Mouse (Mus musculus): Measurements from ENCODE around the gene Mef2c. TPM values are rescaled to one million over a fixed set of nuclear protein-coding genes. Genes with fewer than 3 reads are reported as not detected.

Gene Mef2c
- polyA plus RNA-seq, 1 experiment from 2014 or later, result 41.3 TPM

DNA sequence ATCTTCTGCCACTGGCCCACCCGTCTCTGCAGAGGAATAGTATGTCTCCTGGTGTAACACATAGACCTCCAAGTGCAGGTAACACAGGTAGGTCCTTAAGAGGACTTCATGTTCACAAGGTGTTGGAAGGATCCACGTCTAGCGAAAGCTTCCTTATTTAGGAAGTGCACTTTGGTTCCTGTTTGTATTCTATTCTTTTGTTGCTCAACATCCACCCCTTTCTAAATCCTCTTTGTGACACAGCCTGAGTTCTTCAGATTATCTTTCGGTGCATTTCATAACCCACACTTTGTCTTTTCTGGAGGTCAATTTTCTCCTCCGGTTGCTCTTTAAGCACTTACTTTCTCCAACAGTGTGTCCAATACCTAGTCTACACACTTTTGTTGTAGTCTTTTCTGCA lies 129.3 kb downstream of the Mef2c start:
- no peaks in the 10 kb centered on the region for H3K4me1 ChIP-seq (ENCODE audit: control insufficient read depth, insufficient read depth, low read length)
- WGBS, result 85% methylated on average over 5 of the region's 5 CpGs
- no peaks in the 10 kb centered on the region for H3K9me3 ChIP-seq (replicated peaks; ENCODE audit: control insufficient read depth, low read length, poor library complexity, severe bottlenecking)
- H3K27ac ChIP-seq (ENCODE audit: low read length), result no peak overlapping the region
- no peak overlapping the region for H3K4me2 ChIP-seq (ENCODE audit: low read length)
- no peaks in the 10 kb centered on the region for H3K36me3 ChIP-seq (ENCODE audit: control insufficient read depth, insufficient read depth, low read length)
- no peak for ATAC-seq
- no peak overlapping the region for H3K4me3 ChIP-seq (ENCODE audit: low read depth, low read length)
- no peaks in the 10 kb centered on the region for H3K27me3 ChIP-seq (ENCODE audit: control insufficient read depth, insufficient read depth, low read depth, low read length)
- no peak overlapping the region for H3K9ac ChIP-seq (ENCODE audit: low read depth, low read length)

DNA sequence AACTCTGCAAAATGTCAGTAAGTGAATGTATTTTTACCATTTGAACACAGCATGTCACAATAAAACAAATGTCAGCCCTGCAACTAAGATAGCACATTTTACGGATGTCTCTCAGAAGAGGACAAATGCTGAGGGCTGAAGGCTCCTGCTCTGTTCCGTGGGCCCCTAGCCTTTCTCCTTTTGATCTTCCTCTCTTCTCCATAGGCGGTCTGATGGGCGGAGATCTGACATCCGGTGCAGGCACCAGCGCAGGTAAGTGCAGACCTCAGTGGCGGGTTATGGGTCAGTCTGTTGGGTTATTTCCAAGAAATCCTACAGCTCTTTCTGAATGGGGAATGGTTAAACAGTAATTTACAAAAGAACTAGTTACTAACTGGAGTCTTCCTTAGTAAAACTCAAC lies 131.4 kb downstream of the Mef2c start:
- no peak for ATAC-seq
- no peaks in the 10 kb centered on the region for H3K27me3 ChIP-seq (ENCODE audit: control insufficient read depth, insufficient read depth, low read depth, low read length)
- no peaks in the 10 kb centered on the region for H3K9me3 ChIP-seq (replicated peaks; ENCODE audit: control insufficient read depth, low read length, poor library complexity, severe bottlenecking)
- no peaks in the 10 kb centered on the region for H3K4me1 ChIP-seq (ENCODE audit: control insufficient read depth, insufficient read depth, low read length)
- WGBS, result 41% methylated on average over 7 of the region's 7 CpGs
- no peak overlapping the region for H3K4me2 ChIP-seq (ENCODE audit: low read length)
- H3K9ac ChIP-seq (ENCODE audit: low read depth, low read length), result no peak overlapping the region
- no peak overlapping the region for H3K4me3 ChIP-seq (ENCODE audit: low read depth, low read length)
- H3K36me3 ChIP-seq (ENCODE audit: control insufficient read depth, insufficient read depth, low read length), result no peaks in the 10 kb centered on the region
- H3K27ac ChIP-seq (ENCODE audit: low read length), result no peak overlapping the region

DNA sequence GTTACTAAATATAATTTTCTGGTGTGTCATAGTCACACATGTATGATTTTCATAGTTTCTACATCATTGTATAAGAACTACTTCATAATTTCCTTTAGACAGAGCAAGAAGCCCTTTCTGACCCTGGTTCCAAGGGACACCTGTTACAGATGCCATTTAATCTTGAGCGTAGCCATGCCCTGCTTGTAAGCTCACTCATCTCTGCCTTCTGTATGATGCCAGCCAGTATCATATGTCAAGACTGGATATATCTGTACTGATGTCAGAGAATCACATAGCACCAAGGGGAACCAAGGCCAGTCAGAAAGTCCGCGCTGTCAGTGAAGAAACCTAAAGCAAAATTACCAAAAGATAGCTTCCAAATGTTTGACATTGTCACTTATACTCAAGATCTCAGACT lies 133.8 kb downstream of the Mef2c start:
- Histone ChIP-seq H3K9me3 (replicated peaks; ENCODE audit: control insufficient read depth, low read length, poor library complexity, severe bottlenecking) (no peaks in the 10 kb centered on the region), H3K27ac (ENCODE audit: low read length) (no peak overlapping the region), H3K27me3 (ENCODE audit: control insufficient read depth, insufficient read depth, low read depth, low read length) (no peaks in the 10 kb centered on the region), H3K9ac (ENCODE audit: low read depth, low read length) (no peak overlapping the region), H3K4me2 (ENCODE audit: low read length) (no peak overlapping the region), H3K4me3 (ENCODE audit: low read depth, low read length) (no peak overlapping the region), H3K4me1 (ENCODE audit: control insufficient read depth, insufficient read depth, low read length) (no peaks in the 10 kb centered on the region), H3K36me3 (ENCODE audit: control insufficient read depth, insufficient read depth, low read length) (no peaks in the 10 kb centered on the region)
- 91% methylated on average over 3 of the region's 3 CpGs for WGBS
- no peak for ATAC-seq

DNA sequence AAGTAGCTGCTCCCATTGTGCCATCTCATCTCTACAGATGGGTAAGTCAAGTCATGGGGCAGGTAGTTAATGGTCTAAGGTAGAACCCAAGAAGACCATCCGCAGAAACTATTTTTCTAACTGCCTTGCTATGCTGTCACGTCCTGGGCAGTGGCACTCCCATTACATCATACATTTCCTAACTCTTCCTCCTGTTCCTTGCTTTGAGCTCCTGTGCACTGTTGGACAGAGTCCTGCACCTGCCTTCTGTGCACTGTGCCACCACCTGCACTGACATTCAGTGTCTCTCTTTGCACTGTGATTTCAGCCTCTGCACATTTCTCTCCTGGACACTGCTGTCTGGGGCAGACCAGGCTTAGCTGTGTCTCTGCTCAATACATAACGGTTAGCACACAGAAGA lies 134.9 kb downstream of the Mef2c start:
- no peak overlapping the region for H3K4me2 ChIP-seq (ENCODE audit: low read length)
- no peak overlapping the region for H3K27ac ChIP-seq (ENCODE audit: low read length)
- no peak overlapping the region for H3K9ac ChIP-seq (ENCODE audit: low read depth, low read length)
- H3K27me3 ChIP-seq (ENCODE audit: control insufficient read depth, insufficient read depth, low read depth, low read length), result no peaks in the 10 kb centered on the region
- H3K36me3 ChIP-seq (ENCODE audit: control insufficient read depth, insufficient read depth, low read length), result no peaks in the 10 kb centered on the region
- WGBS, result 90% methylated on average over 3 of the region's 3 CpGs
- no peaks in the 10 kb centered on the region for H3K4me1 ChIP-seq (ENCODE audit: control insufficient read depth, insufficient read depth, low read length)
- H3K9me3 ChIP-seq (replicated peaks; ENCODE audit: control insufficient read depth, low read length, poor library complexity, severe bottlenecking), result no peaks in the 10 kb centered on the region
- H3K4me3 ChIP-seq (ENCODE audit: low read depth, low read length), result no peak overlapping the region
- no peak for ATAC-seq

DNA sequence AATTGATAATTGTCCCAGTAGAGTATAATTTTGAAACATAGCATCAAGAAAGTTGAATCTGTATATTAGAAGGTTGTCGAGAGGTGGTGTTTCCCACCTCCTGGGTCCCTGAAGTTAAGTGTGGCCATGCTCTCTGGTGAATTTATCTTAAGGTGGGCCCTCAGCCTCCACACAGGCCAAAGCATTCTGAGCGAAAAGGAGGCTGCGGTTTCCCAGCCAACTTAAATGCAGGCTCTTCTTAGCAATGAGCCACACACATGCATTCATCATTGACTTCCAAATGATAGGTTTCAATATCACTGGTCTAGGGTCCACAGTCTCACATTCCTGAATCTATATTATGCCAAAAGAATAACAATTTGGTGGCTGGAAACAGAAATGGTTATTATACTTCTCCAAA lies 145.2 kb downstream of the Mef2c start:
- Histone ChIP-seq H3K27ac (ENCODE audit: low read length) (no peak overlapping the region), H3K4me3 (ENCODE audit: low read depth, low read length) (no peak overlapping the region)
- 87% methylated on average over 3 of the region's 3 CpGs for WGBS

DNA sequence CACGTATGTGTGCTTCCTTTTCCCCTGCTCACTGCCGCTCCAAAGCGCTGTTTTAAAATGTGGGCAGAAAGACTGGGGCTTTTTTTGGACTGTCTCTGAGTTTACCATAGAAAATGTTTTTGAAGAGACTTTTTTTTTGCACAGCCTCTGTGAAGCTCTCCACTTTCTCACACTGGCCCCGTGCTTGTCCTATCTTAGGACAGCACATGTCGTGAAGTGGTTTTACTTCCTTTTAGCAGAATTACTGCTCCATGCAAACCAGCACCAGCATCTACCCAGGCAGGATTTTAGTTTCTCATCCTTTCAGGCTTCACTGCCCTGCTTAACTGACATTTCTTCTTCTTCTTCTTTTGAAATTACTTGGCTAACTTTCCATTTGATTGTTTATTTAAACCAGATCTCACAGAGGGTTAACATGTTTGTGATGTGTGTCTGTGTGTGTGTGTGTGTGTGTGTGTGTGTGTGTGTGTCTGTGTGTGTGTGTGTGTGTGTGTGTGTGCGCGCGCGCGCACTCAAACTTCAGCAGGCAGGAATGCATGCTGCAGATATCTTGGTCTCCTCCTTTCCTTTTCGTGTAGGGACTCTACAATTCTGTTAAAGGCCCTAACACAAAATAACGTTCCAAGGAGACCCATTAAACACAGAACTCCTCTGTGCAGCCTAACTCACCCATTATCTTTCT lies 146.1 kb downstream of the Mef2c start:
- Histone ChIP-seq H3K27ac (ENCODE audit: low read length) (no peak overlapping the region), H3K4me3 (ENCODE audit: low read depth, low read length) (no peak overlapping the region), H3K9me3 (replicated peaks; ENCODE audit: control insufficient read depth, low read length, poor library complexity, severe bottlenecking) (no peaks in the 10 kb centered on the region), H3K27me3 (ENCODE audit: control insufficient read depth, insufficient read depth, low read depth, low read length) (no peaks in the 10 kb centered on the region), H3K9ac (ENCODE audit: low read depth, low read length) (no peak overlapping the region), H3K4me2 (ENCODE audit: low read length) (no peak overlapping the region), H3K4me1 (ENCODE audit: control insufficient read depth, insufficient read depth, low read length) (peaks cover 3% of the 10 kb centered on the region; the same call in 1 of the 2 replicates), H3K36me3 (ENCODE audit: control insufficient read depth, insufficient read depth, low read length) (no peaks in the 10 kb centered on the region)
- ATAC-seq, result no peak
- 86% methylated on average over 12 of the region's 12 CpGs for WGBS

More for the DNA sequence above, 145.2 kb downstream of the Mef2c start:
- Histone ChIP-seq H3K36me3 (ENCODE audit: control insufficient read depth, insufficient read depth, low read length) (no peaks in the 10 kb centered on the region), H3K9ac (ENCODE audit: low read depth, low read length) (no peak overlapping the region), H3K4me1 (ENCODE audit: control insufficient read depth, insufficient read depth, low read length) (peaks cover 2% of the 10 kb centered on the region; the same call in 1 of the 2 replicates), H3K4me2 (ENCODE audit: low read length) (no peak overlapping the region), H3K27me3 (ENCODE audit: control insufficient read depth, insufficient read depth, low read depth, low read length) (no peaks in the 10 kb centered on the region), H3K9me3 (replicated peaks; ENCODE audit: control insufficient read depth, low read length, poor library complexity, severe bottlenecking) (no peaks in the 10 kb centered on the region)
- ATAC-seq, result no peak

DNA sequence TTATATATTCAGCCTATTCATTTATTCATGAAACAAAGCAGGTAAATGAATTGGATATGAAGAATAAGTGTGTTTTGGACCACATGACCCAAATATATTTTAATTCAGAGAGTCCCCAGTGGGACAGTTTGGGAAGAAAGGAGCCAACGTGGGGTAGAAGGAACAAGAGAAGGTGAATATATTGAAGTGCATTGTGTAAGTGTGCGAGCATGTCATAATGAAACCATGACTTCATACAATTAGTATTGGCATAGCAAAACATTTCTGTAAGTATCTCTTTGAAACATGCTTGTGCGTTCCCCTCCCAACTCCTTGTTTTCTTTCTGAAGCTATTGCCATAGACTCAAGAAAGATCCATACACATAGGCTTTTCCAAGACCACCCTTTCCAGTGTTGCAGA lies 147.0 kb downstream of the Mef2c start:
- Histone ChIP-seq H3K4me3 (ENCODE audit: low read depth, low read length) (no peak overlapping the region), H3K4me2 (ENCODE audit: low read length) (no peak overlapping the region), H3K27ac (ENCODE audit: low read length) (no peak overlapping the region), H3K9ac (ENCODE audit: low read depth, low read length) (no peak overlapping the region), H3K4me1 (ENCODE audit: control insufficient read depth, insufficient read depth, low read length) (peaks cover 7% of the 10 kb centered on the region), H3K36me3 (ENCODE audit: control insufficient read depth, insufficient read depth, low read length) (no peaks in the 10 kb centered on the region), H3K27me3 (ENCODE audit: control insufficient read depth, insufficient read depth, low read depth, low read length) (no peaks in the 10 kb centered on the region), H3K9me3 (replicated peaks; ENCODE audit: control insufficient read depth, low read length, poor library complexity, severe bottlenecking) (no peaks in the 10 kb centered on the region)
- no peak for ATAC-seq
- 80% methylated on average over 3 of the region's 3 CpGs for WGBS

DNA sequence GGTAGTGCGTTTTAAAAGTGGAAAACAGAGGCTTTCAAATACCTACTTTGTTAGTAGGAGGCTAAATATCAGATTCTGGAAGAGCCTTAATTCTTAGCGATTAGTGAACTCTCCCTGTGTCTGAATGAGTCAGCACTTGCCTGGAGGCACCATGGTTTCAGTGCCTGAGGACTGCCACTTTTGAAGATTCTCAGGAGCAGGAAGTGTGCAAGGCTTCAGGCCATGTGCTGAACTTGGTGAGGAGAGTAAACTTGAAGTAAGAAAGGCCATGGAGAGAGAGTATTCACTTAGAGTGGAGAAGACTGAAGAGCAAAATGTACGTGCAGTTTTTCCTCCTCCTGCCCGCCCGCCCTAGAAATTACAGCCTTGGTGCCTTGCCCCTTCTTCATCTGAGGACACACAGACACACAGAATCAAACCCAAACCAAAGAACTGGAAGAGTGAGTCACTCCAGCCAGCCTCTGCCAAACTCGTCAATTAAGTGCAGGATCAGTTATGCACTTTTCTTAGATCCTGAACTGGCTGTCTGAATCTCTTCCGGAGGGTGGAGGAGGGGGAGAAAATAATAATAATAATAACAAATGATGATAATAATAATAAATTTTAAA lies 148.2 kb downstream of the Mef2c start:
- 90% methylated on average over 7 of the region's 7 CpGs for WGBS
- H3K27me3 ChIP-seq (ENCODE audit: control insufficient read depth, insufficient read depth, low read depth, low read length), result no peaks in the 10 kb centered on the region
- H3K4me3 ChIP-seq (ENCODE audit: low read depth, low read length), result no peak overlapping the region
- no peak overlapping the region for H3K27ac ChIP-seq (ENCODE audit: low read length)
- H3K4me2 ChIP-seq (ENCODE audit: low read length), result no peak overlapping the region
- no peaks in the 10 kb centered on the region for H3K36me3 ChIP-seq (ENCODE audit: control insufficient read depth, insufficient read depth, low read length)
- no peaks in the 10 kb centered on the region for H3K9me3 ChIP-seq (replicated peaks; ENCODE audit: control insufficient read depth, low read length, poor library complexity, severe bottlenecking)
- ATAC-seq, result no peak
- peaks cover 10% of the 10 kb centered on the region for H3K4me1 ChIP-seq (ENCODE audit: control insufficient read depth, insufficient read depth, low read length)
- no peak overlapping the region for H3K9ac ChIP-seq (ENCODE audit: low read depth, low read length)

DNA sequence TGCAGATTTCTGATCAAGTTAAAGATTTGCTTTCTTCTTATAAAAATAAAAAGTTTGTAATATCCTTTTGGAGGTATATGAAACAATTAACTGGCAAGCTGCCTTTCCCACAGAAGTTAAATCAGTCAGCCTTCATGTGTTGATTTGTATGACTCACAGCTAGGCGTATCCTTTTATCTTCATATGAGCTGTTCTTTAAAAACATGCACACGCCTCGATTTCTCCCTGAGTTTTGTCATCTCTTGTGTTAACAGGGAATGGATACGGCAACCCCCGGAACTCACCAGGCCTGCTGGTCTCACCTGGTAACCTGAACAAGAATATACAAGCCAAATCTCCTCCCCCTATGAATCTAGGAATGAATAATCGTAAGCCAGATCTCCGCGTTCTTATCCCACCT lies 148.7 kb downstream of the Mef2c start:
- WGBS, result 93% methylated on average over 8 of the region's 8 CpGs
- no peak overlapping the region for H3K9ac ChIP-seq (ENCODE audit: low read depth, low read length)
- ATAC-seq, result no peak
- peaks cover 10% of the 10 kb centered on the region for H3K4me1 ChIP-seq (ENCODE audit: control insufficient read depth, insufficient read depth, low read length)
- no peak overlapping the region for H3K4me3 ChIP-seq (ENCODE audit: low read depth, low read length)
- no peak overlapping the region for H3K27ac ChIP-seq (ENCODE audit: low read length)
- H3K4me2 ChIP-seq (ENCODE audit: low read length), result no peak overlapping the region
- H3K36me3 ChIP-seq (ENCODE audit: control insufficient read depth, insufficient read depth, low read length), result no peaks in the 10 kb centered on the region
- H3K9me3 ChIP-seq (replicated peaks; ENCODE audit: control insufficient read depth, low read length, poor library complexity, severe bottlenecking), result no peaks in the 10 kb centered on the region
- no peaks in the 10 kb centered on the region for H3K27me3 ChIP-seq (ENCODE audit: control insufficient read depth, insufficient read depth, low read depth, low read length)
